Mouse (Mus musculus) inflammation-experienced regulatory T-cells (primary cell): Measurements from ENCODE around the gene Gm17469. TPM values are rescaled to one million over a fixed set of nuclear protein-coding genes. Genes with fewer than 3 reads are reported as not detected.

Experiments used
- polyA plus RNA-seq, 2 experiments: library from polyadenylated mRNA; unstranded; fragments of 100-300 nt; shearing (Covaris generic); gene quantifications; one replicate each; pipeline ENCODE4 v1.2.1; 2017

Gm17469 gene
- polyA plus RNA-seq: not detected

GRCm38 (mm10) chrX:124629593-124629992 is at the start of gene Gm17469:
TSS of gene Gm17469 (plus strand) at chrX:124629893.

Other genes starting within 250 kb of the Gm17469 start
- gene Gm17584, start 129.3 kb upstream of the Gm17469 start, polyA plus RNA-seq: not detected